ENCODE assay signal across 14 mouse cellular contexts in genomic region chr9:34886746-34887145, GRCm38 (mm10).
A peak's percentile ranks its signal among the peaks of the same experiment; 100 is the strongest.
DNase-seq lines count a peak whose midpoint lies in the region; ATAC-seq and TF ChIP-seq lines count a peak whose summit lies in the region.
"Had no signal": no experiment of that assay in that cellular context is flagged by ENCODE, and none has a peak within 500 bp of the region (broad histone marks: within the 10 kb centered on the region; RNA-seq: fewer than 3 reads in every experiment).

No protein-coding gene starts in this region.

- no peaks in the 10 kb centered on the region for H3K27me3 ChIP-seq in forebrain, embryonic 15.5 days
- H3K27me3 ChIP-seq in forebrain, embryonic 10.5 days (ENCODE audit: poor library complexity, severe bottlenecking), result no peaks in the 10 kb centered on the region
- H3K27me3 ChIP-seq in limb, embryonic 14.5 days (ENCODE audit: control insufficient read depth, insufficient read depth, low read length), result no peaks in the 10 kb centered on the region
- H3K27me3 ChIP-seq in limb, embryonic 10.5 days (ENCODE audit: low read depth, poor library complexity, severe bottlenecking), result no peaks in the 10 kb centered on the region
- no peaks in the 10 kb centered on the region for H3K27me3 ChIP-seq in liver, postnatal 0 days (ENCODE audit: insufficient read depth, low read length)

- no peak for TF ChIP-seq EP300 in liver, postnatal 0 days (IDR thresholded peaks at IDR 0.05; ENCODE audit: low read depth)

- no peak overlapping the region for H3K4me3 ChIP-seq in forebrain, embryonic 15.5 days
- no peak overlapping the region for H3K4me3 ChIP-seq in forebrain, embryonic 10.5 days
- H3K4me3 ChIP-seq in limb, embryonic 14.5 days (replicated peaks; ENCODE audit: low read length), result no peak overlapping the region
- no peak overlapping the region for H3K4me3 ChIP-seq in limb, embryonic 10.5 days
- no peak overlapping the region for H3K4me3 ChIP-seq in liver, postnatal 0 days (ENCODE audit: low read depth, low read length)

- no peaks in the 10 kb centered on the region for H3K36me3 ChIP-seq in forebrain, embryonic 15.5 days
- H3K36me3 ChIP-seq in forebrain, embryonic 10.5 days (replicated peaks), result no peaks in the 10 kb centered on the region
- no peaks in the 10 kb centered on the region for H3K36me3 ChIP-seq in limb, embryonic 14.5 days (ENCODE audit: control insufficient read depth, insufficient read depth, low read length)
- no peaks in the 10 kb centered on the region for H3K36me3 ChIP-seq in limb, embryonic 10.5 days
- H3K36me3 ChIP-seq in liver, postnatal 0 days (replicated peaks; ENCODE audit: insufficient read depth, low read length), result no peaks in the 10 kb centered on the region

- TF ChIP-seq CTCF in brain, embryonic 14.5 days (IDR thresholded peaks at IDR 0.05; ENCODE audit: borderline replicate concordance, extremely low read depth, insufficient read depth, insufficient read length), result no peak
- no peak for TF ChIP-seq CTCF in liver, postnatal 0 days (IDR thresholded peaks at IDR 0.05; ENCODE audit: low read depth)

- peak; percentile 45; the same call in 1 of the 2 replicates for ATAC-seq in forebrain, embryonic 15.5 days (replicated peaks)
- ATAC-seq in limb, embryonic 14.5 days (ENCODE audit: low FRiP score, low read depth), result no peak
- ATAC-seq in liver, postnatal 0 days, result no peak
- ATAC-seq: lung, postnatal 0 days had no signal

- H3K9ac ChIP-seq in forebrain, embryonic 15.5 days (replicated peaks), result no peak overlapping the region
- H3K9ac ChIP-seq in limb, embryonic 14.5 days (ENCODE audit: low read depth, low read length, severe bottlenecking), result no peak overlapping the region
- H3K9ac ChIP-seq in liver, postnatal 0 days (replicated peaks), result no peak overlapping the region

- 60% methylated on average over 5 of the region's 5 CpGs for WGBS in forebrain, embryonic 15.5 days
- 82% methylated on average over 5 of the region's 5 CpGs for WGBS in forebrain, embryonic 10.5 days
- WGBS in limb, embryonic 14.5 days, result 29% methylated on average over 5 of the region's 5 CpGs
- WGBS in limb, embryonic 10.5 days, result 39% methylated on average over 5 of the region's 5 CpGs
- 46% methylated on average over 5 of the region's 5 CpGs for WGBS in liver, postnatal 0 days (ENCODE audit: insufficient replicate concordance)

- H3K4me2 ChIP-seq in forebrain, embryonic 15.5 days (replicated peaks), result no peak overlapping the region
- H3K4me2 ChIP-seq in limb, embryonic 14.5 days (replicated peaks; ENCODE audit: low read depth, low read length, severe bottlenecking), result no peak overlapping the region
- H3K4me2 ChIP-seq in liver, postnatal 0 days (ENCODE audit: low read depth, low read length), result no peak overlapping the region
- H3K4me2 ChIP-seq: liver, embryonic 11.5 days had no signal

- H3K4me1 ChIP-seq in forebrain, embryonic 15.5 days, result peaks cover 26% of the 10 kb centered on the region
- peaks cover 13% of the 10 kb centered on the region for H3K4me1 ChIP-seq in forebrain, embryonic 10.5 days
- no peaks in the 10 kb centered on the region for H3K4me1 ChIP-seq in limb, embryonic 14.5 days (ENCODE audit: control insufficient read depth, insufficient read depth, low read length)
- peaks cover 3% of the 10 kb centered on the region; the same call in 1 of the 2 replicates for H3K4me1 ChIP-seq in limb, embryonic 10.5 days
- no peaks in the 10 kb centered on the region for H3K4me1 ChIP-seq in liver, postnatal 0 days (ENCODE audit: insufficient read depth)

- DNase-seq in forebrain, embryonic 10.5 days (ENCODE audit: extremely low spot score, low spot score), result no peak
- peak; percentile 11 for DNase-seq in limb, embryonic 14.5 days (ENCODE audit: low spot score)
- DNase-seq in limb, embryonic 10.5 days (ENCODE audit: low spot score), result no peak
- DNase-seq in brain, embryonic 14.5 days (ENCODE audit: low read depth), result peak; percentile 64
- peak; percentile 79 for DNase-seq in cerebellum, postnatal 25 days
- DNase-seq in liver, postnatal 0 days, result no peak
- DNase-seq in urinary bladder, adult 18-20 months (ENCODE audit: low spot score in 2 of 2), result no peak
- DNase-seq: adrenal gland, postnatal 10 days; kidney, adult 2 months; spleen, adult 18-20 months; thymus, postnatal 25 days had no signal

- H3K9me3 ChIP-seq in forebrain, embryonic 15.5 days, result no peaks in the 10 kb centered on the region
- H3K9me3 ChIP-seq in forebrain, embryonic 10.5 days, result no peaks in the 10 kb centered on the region
- H3K9me3 ChIP-seq in limb, embryonic 14.5 days (ENCODE audit: control insufficient read depth, low read length), result no peaks in the 10 kb centered on the region
- H3K9me3 ChIP-seq in limb, embryonic 10.5 days (replicated peaks), result no peaks in the 10 kb centered on the region
- H3K9me3 ChIP-seq in liver, postnatal 0 days (ENCODE audit: low read length), result no peaks in the 10 kb centered on the region

- TF ChIP-seq POLR2A in limb, embryonic 14.5 days (IDR thresholded peaks at IDR 0.05; ENCODE audit: borderline replicate concordance, extremely low read depth, insufficient read depth, insufficient read length), result no peak
- TF ChIP-seq POLR2A in brain, embryonic 14.5 days (IDR thresholded peaks at IDR 0.05; ENCODE audit: borderline replicate concordance, extremely low read depth, insufficient read depth, insufficient read length, poor library complexity, severe bottlenecking), result no peak

- H3K27ac ChIP-seq in forebrain, embryonic 15.5 days (replicated peaks), result peak overlapping the region; percentile 38
- no peak overlapping the region for H3K27ac ChIP-seq in forebrain, embryonic 10.5 days
- H3K27ac ChIP-seq in limb, embryonic 14.5 days (replicated peaks; ENCODE audit: low read depth, low read length), result no peak overlapping the region
- H3K27ac ChIP-seq in limb, embryonic 10.5 days, result no peak overlapping the region
- no peak overlapping the region for H3K27ac ChIP-seq in liver, postnatal 0 days (ENCODE audit: low read depth)

Comparison
In these comparisons a context has a peak if more than half of its experiments do, and no peak if none do; other contexts are left out.
1. DNase-seq: peak in limb, embryonic 14.5 days (single experiment), brain, embryonic 14.5 days (single experiment) and cerebellum, postnatal 25 days (2 of 2); none in forebrain, embryonic 10.5 days (single experiment), limb, embryonic 10.5 days (single experiment), liver, postnatal 0 days (single experiment) and urinary bladder, adult 18-20 months (0 of 2).